Mouse (Mus musculus) midbrain, embryonic 13.5 days (tissue): ENCODE measurements around the gene Trim42. TPM values are rescaled to one million over a fixed set of nuclear protein-coding genes. Genes with fewer than 3 reads are reported as not detected.

Experiments
- ATAC-seq: fragments of 200-750 bp; cut with Nextera tagmentation; 2 replicates; pipeline ENCODE4 v1.8.0; 2017; ENCODE audit warnings: mild to moderate bottlenecking, moderate TSS enrichment, moderate library complexity
- H3K27ac ChIP-seq: fragments of 300-500 bp; sonication (generic); 2 replicates; pipeline ENCODE4 v1.5.1; 2015; ENCODE audit warnings: inconsistent platforms, mild to moderate bottlenecking, moderate library complexity
- H3K27me3 ChIP-seq: fragments of 300-500 bp; sonication (generic); 2 replicates; pipeline ENCODE4 v1.6.1; 2015; ENCODE audit warnings: mild to moderate bottlenecking, inconsistent platforms
- H3K36me3 ChIP-seq: fragments of 300-500 bp; sonication (generic); 2 replicates; pipeline ENCODE4 v1.6.1; 2015; ENCODE audit warnings: mild to moderate bottlenecking, inconsistent platforms
- H3K4me1 ChIP-seq: fragments of 300-500 bp; sonication (generic); replicated peaks from 2 replicates; pipeline ENCODE4 v1.6.1; 2015; ENCODE audit warnings: inconsistent platforms
- H3K4me2 ChIP-seq: fragments of 300-500 bp; sonication (generic); replicated peaks from 2 replicates; pipeline ENCODE4 v1.6.1; 2015; ENCODE audit warnings: moderate library complexity, mild to moderate bottlenecking, inconsistent platforms
- H3K4me3 ChIP-seq: fragments of 300-500 bp; sonication (generic); replicated peaks from 2 replicates; pipeline ENCODE4 v1.5.1; 2015; ENCODE audit warnings: mild to moderate bottlenecking, inconsistent platforms
- H3K9ac ChIP-seq: fragments of 300-500 bp; sonication (generic); replicated peaks from 2 replicates; pipeline ENCODE4 v1.6.1; 2015; ENCODE audit warnings: mild to moderate bottlenecking, inconsistent platforms
- H3K9me3 ChIP-seq: fragments of 300-500 bp; sonication (generic); 2 replicates; pipeline ENCODE4 v1.6.1; 2016; ENCODE audit warnings: mild to moderate bottlenecking, inconsistent platforms
- WGBS: fragments of 180-500 bp; shearing (Covaris S2); methylation state at CpG from one replicate; pipeline ENCODE4 v1.1.7; 2015; 5-methylcytosine and 5-hydroxymethylcytosine counted together
- polyA plus RNA-seq: library from polyadenylated mRNA; unstranded; fragments of >200 nt; fragmentation: Nextera tagmentation; extraction: Ambion mirVana; gene quantifications from 2 replicates; pipeline ENCODE4 v1.2.1, GENCODE M21; 2015

Trim42 gene
- polyA plus RNA-seq, 1 experiment from 2014 or later = not detected

DNA sequence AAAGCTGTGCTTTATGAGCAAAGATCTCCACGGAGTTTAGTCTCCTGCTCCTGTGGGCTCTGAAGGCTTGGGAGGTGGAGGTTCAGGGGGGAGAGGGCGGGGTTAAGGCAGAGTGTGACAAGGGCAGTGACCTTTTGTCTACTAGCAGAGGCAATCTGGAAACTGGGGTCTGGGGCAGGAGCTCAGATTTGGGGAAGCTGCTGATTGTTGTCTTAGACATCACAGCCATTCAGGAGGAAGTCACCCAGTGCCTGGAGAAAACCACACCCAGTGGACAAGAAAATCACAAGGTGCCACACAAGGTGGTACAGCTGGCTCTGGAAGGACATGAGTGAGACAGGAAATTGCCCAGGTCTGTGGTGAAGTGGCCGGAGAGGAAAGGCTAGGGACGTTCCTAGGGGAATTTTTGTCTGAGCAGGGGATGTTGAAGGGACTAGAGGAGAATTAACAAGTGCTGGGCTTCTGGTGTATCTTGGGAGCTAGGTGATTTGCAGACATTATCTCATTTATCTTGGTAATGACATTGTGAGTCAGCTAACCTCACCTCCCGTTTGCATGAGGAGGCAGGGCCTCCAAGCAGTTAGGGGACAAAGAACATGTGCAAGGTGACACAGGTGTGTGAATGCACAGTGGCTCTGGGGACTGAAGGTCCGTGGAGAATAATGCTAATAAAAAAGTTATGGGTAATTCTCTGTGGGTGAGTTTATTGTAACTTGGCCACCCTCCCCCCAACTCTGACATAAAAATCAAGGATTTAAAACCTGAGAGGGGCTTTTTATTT lies 61.9 kb downstream of the Trim42 start:
- no peaks in the 10 kb centered on the region for H3K4me1 ChIP-seq
- H3K4me3 ChIP-seq = no peak overlapping the region
- no peak for ATAC-seq
- 58% methylated on average over 6 of the region's 6 CpGs for WGBS
- H3K9me3 ChIP-seq = no peaks in the 10 kb centered on the region
- no peak overlapping the region for H3K9ac ChIP-seq
- no peaks in the 10 kb centered on the region for H3K27me3 ChIP-seq
- no peak overlapping the region for H3K27ac ChIP-seq
- no peaks in the 10 kb centered on the region for H3K36me3 ChIP-seq
- no peak overlapping the region for H3K4me2 ChIP-seq
